Comparison of ENCODE assay signal across 8 mouse cellular contexts in genomic region chr4:152328691-152329090, GRCm38 (mm10). TPM values are rescaled to one million over a fixed set of nuclear protein-coding genes. Genes with fewer than 3 reads are reported as not detected.
DNase-seq lines count a peak whose midpoint lies in the region; ATAC-seq lines count a peak whose summit lies in the region.
"Had no signal": no experiment of that assay in that cellular context is flagged by ENCODE, and none has a peak within 500 bp of the region (broad histone marks: within the 10 kb centered on the region; RNA-seq: fewer than 3 reads in every experiment).

No protein-coding gene starts in this region.

- ATAC-seq in activated CD4-positive, CD25-positive, alpha-beta regulatory T cell, adult 4 months = no peak

- DNase-seq in kidney, adult 18-20 months = peak; percentile 40
- DNase-seq in kidney, postnatal 14 days = no peak
- DNase-seq in CD4-positive helper T cell, adult 2 months (ENCODE audit: low read depth, low spot score) = peak; percentile 34
- peak; percentile 69 for DNase-seq in MN1 (ENCODE audit: low spot score)
- peak; percentile 62 for DNase-seq in induced T-regulatory cell, adult 2 months (ENCODE audit: low read depth)
- DNase-seq in thymus, postnatal 25 days = peak; percentile 55

RNA-seq across cellular contexts. Expression of gene Rpl22, which starts 3.1 kb away (rescaled TPM):
- 1,000 to 10,000 TPM; 1,059 to 1,071 TPM for polyA plus RNA-seq in activated CD4-positive, CD25-positive, alpha-beta regulatory T cell, adult 4 months (2017; shearing (Covaris generic))

RNA-seq across cellular contexts. Expression of gene Chd5, which starts 9.8 kb away (rescaled TPM):
- polyA plus RNA-seq in activated CD4-positive, CD25-positive, alpha-beta regulatory T cell, adult 4 months (2017; shearing (Covaris generic)) = under 1 TPM in 1 of 2 experiments, not detected in 1; 0.19 TPM

RNA-seq across cellular contexts. Expression of gene Rnf207, which starts 9.9 kb away (rescaled TPM):
- polyA plus RNA-seq in activated CD4-positive, CD25-positive, alpha-beta regulatory T cell, adult 4 months (2017; shearing (Covaris generic)) = not detected

RNA-seq across cellular contexts. Expression of gene Icmt, which starts 31.7 kb away (rescaled TPM):
- 1 to 10 TPM; 7.2 to 7.7 TPM for polyA plus RNA-seq in activated CD4-positive, CD25-positive, alpha-beta regulatory T cell, adult 4 months (2017; shearing (Covaris generic))

RNA-seq across cellular contexts. Expression of gene Hes3, which starts 37.2 kb away (rescaled TPM):
- not detected for polyA plus RNA-seq in activated CD4-positive, CD25-positive, alpha-beta regulatory T cell, adult 4 months (2017; shearing (Covaris generic))
- polyA plus RNA-seq: limb, embryonic 13.5 days had no signal
